Mouse (Mus musculus): ENCODE data around the gene Keap1.
"Not testable (repeated sequence)": the region's sequence is repeated elsewhere in the genome, so short reads cannot be mapped to it uniquely, and the experiment has no call there.

The Keap1 gene

GRCm38 (mm10) chr9:21264272-21264999 lies 25.3 kb upstream of the Keap1 start:
- no peak for DNase-seq (ENCODE audit: low spot score in 2 of 2)

- DNase-seq (ENCODE audit: low spot score in 2 of 2), result no peak
These were observed 22.7 kb upstream of the Keap1 start for GRCm38 (mm10) chr9:21261831-21262230.

GRCm38 (mm10) chr9:21260491-21261040 lies 21.4 kb upstream of the Keap1 start:
- DNase-seq (ENCODE audit: low spot score in 2 of 2), result no peak

- not testable (repeated sequence) for DNase-seq (ENCODE audit: low spot score in 2 of 2)
These were observed 17.2 kb upstream of the Keap1 start for GRCm38 (mm10) chr9:21256349-21256748.

- no peak for DNase-seq (ENCODE audit: low spot score in 2 of 2)
These were observed 15.5 kb upstream of the Keap1 start for GRCm38 (mm10) chr9:21254690-21255089.

- no peak for DNase-seq (ENCODE audit: low spot score in 2 of 2)
These were observed 12.1 kb upstream of the Keap1 start for GRCm38 (mm10) chr9:21251116-21251735.

GRCm38 (mm10) chr9:21250509-21250908 lies 11.3 kb upstream of the Keap1 start:
- no peak for DNase-seq (ENCODE audit: low spot score in 2 of 2)

- no peak for DNase-seq (ENCODE audit: low spot score in 2 of 2)
These were observed 10.7 kb upstream of the Keap1 start for GRCm38 (mm10) chr9:21249629-21250508.

GRCm38 (mm10) chr9:21248326-21248725 lies 9.2 kb upstream of the Keap1 start, which contains the start of gene S1pr5:
Gene S1pr5 (minus strand): TSS chr9:21248443.
- DNase-seq (ENCODE audit: low spot score in 2 of 2), result no peak

- no peak for DNase-seq (ENCODE audit: low spot score in 2 of 2)
These were observed 7.2 kb upstream of the Keap1 start for GRCm38 (mm10) chr9:21246342-21246741.

GRCm38 (mm10) chr9:21245113-21245487 lies 5.9 kb upstream of the Keap1 start:
- DNase-seq (ENCODE audit: low spot score in 2 of 2), result no peak

GRCm38 (mm10) chr9:21244428-21245112 lies 5.4 kb upstream of the Keap1 start:
- no peak for DNase-seq (ENCODE audit: low spot score in 2 of 2)

GRCm38 (mm10) chr9:21243826-21244427 lies 4.8 kb upstream of the Keap1 start:
- DNase-seq (ENCODE audit: low spot score in 2 of 2), result no peak

- peak; percentile 53 to 72 for DNase-seq (ENCODE audit: low spot score in 2 of 2)
These were observed 2.2 kb upstream of the Keap1 start for GRCm38 (mm10) chr9:21241343-21241742.

- DNase-seq (ENCODE audit: low spot score in 2 of 2), result no peak
These were observed 296 bp upstream of the Keap1 start for GRCm38 (mm10) chr9:21239465-21239848.

- DNase-seq (ENCODE audit: low spot score in 2 of 2), result no peak
These were observed 993 bp downstream of the Keap1 start for GRCm38 (mm10) chr9:21238004-21238732.

GRCm38 (mm10) chr9:21237368-21238003 lies 1.7 kb downstream of the Keap1 start:
- no peak for DNase-seq (ENCODE audit: low spot score in 2 of 2)

- no peak for DNase-seq (ENCODE audit: low spot score in 2 of 2)
These were observed 2.2 kb downstream of the Keap1 start for GRCm38 (mm10) chr9:21236991-21237367.

- DNase-seq (ENCODE audit: low spot score in 2 of 2), result no peak
These were observed 3.8 kb downstream of the Keap1 start for GRCm38 (mm10) chr9:21235341-21235740.

GRCm38 (mm10) chr9:21233805-21234204 lies 5.4 kb downstream of the Keap1 start:
- no peak for DNase-seq (ENCODE audit: low spot score in 2 of 2)

All from frontal cortex, postnatal 10 days (tissue).